Mouse (Mus musculus) lung, embryonic 14.5 days (tissue): ENCODE data around the gene Npw. TPM values are rescaled to one million over a fixed set of nuclear protein-coding genes. Genes with fewer than 3 reads are reported as not detected.

Experiments used
- ATAC-seq: fragments of 200-750 bp; cut with Nextera tagmentation; 2 replicates; pipeline ENCODE4 v1.8.0; 2017; ENCODE audit warnings: mild to moderate bottlenecking, moderate TSS enrichment, moderate library complexity; ENCODE audit not compliant: insufficient read depth
- DNase-seq: peaks from one replicate; pipeline ENCODE4 v3.0.0-alpha.2; 2015
- H3K27ac ChIP-seq: fragments of 300-500 bp; sonication (generic); 2 replicates; pipeline ENCODE4 v1.5.1; 2014; ENCODE audit warnings: low read depth, mild to moderate bottlenecking, moderate library complexity
- H3K27me3 ChIP-seq: fragments of 300-500 bp; sonication (generic); 2 replicates; pipeline ENCODE4 v1.6.1; 2014; ENCODE audit warnings: low read length, control low read depth; ENCODE audit not compliant: insufficient read depth
- H3K36me3 ChIP-seq: fragments of 300-500 bp; sonication (generic); 2 replicates; pipeline ENCODE4 v1.6.1; 2014; ENCODE audit warnings: control low read depth; ENCODE audit not compliant: insufficient read depth
- H3K4me1 ChIP-seq: fragments of 300-500 bp; sonication (generic); 2 replicates; pipeline ENCODE4 v1.6.1; 2014; ENCODE audit warnings: antibody characterized with exemption, control low read depth; ENCODE audit not compliant: insufficient read depth
- H3K4me2 ChIP-seq: fragments of 300-500 bp; sonication (generic); 2 replicates; pipeline ENCODE4 v1.6.1; 2014; ENCODE audit warnings: mild to moderate bottlenecking
- H3K4me3 ChIP-seq: fragments of 300-500 bp; sonication (generic); 2 replicates; pipeline ENCODE4 v1.5.1; 2014; ENCODE audit warnings: low read depth, low read length
- H3K9ac ChIP-seq: fragments of 300-500 bp; sonication (generic); 2 replicates; pipeline ENCODE4 v1.6.1; 2014
- H3K9me3 ChIP-seq: fragments of 300-500 bp; sonication (generic); 2 replicates; pipeline ENCODE4 v1.6.1; 2016; ENCODE audit warnings: low read depth, low read length, control low read depth
- CTCF ChIP-seq: IDR thresholded peaks from 2 replicates; pipeline ENCODE4 v1.5.1; 2016; ENCODE audit warnings: antibody characterized with exemption, low read depth
- WGBS: fragments of 180-500 bp; shearing (Covaris S2); extraction: QIAGEN DNeasy Blood & Tissue Kit; methylation state at CpG from one replicate; pipeline ENCODE4 v1.1.7; 2014; 5-methylcytosine and 5-hydroxymethylcytosine counted together
- polyA plus RNA-seq: library from polyadenylated mRNA; unstranded; fragments of >200 nt; fragmentation: Nextera tagmentation; extraction: Ambion mirVana; gene quantifications from 2 replicates; pipeline ENCODE4 v1.2.1, GENCODE M21; 2014

Npw gene
- polyA plus RNA-seq, 1 experiment from 2014 or later: 1.0 TPM

DNA sequence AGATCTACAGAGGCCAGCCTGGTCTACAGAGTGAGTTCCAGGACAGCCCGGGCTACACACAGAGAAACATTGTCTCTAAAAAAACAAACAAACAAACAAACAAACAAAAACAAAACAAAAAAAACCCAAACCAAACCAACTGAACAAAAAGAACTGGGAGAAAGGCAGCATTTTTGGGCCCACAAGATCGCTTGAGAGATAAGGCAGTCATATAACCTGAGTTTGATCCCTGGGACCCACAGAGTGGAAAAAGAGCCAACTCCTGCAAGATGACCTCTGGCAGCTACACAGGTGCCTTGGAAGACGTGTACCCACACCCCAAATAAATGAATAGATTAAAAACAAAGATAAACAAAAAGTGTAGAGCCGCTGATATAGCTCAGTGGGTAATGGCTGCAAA, 3.3 kb downstream of the Npw start:
- H3K9ac ChIP-seq: no peak overlapping the region
- H3K27me3 ChIP-seq: peaks cover 36% of the 10 kb centered on the region
- no peak overlapping the region for H3K27ac ChIP-seq
- DNase-seq: no peak
- no peak overlapping the region for H3K4me2 ChIP-seq
- H3K4me1 ChIP-seq: peaks cover 8% of the 10 kb centered on the region; the same call in 1 of the 2 replicates
- no peak overlapping the region for H3K4me3 ChIP-seq
- no peaks in the 10 kb centered on the region for H3K36me3 ChIP-seq
- no peak for TF ChIP-seq CTCF
- H3K9me3 ChIP-seq: no peaks in the 10 kb centered on the region
- no peak for ATAC-seq
- 65% methylated on average over 4 of the region's 4 CpGs for WGBS

DNA sequence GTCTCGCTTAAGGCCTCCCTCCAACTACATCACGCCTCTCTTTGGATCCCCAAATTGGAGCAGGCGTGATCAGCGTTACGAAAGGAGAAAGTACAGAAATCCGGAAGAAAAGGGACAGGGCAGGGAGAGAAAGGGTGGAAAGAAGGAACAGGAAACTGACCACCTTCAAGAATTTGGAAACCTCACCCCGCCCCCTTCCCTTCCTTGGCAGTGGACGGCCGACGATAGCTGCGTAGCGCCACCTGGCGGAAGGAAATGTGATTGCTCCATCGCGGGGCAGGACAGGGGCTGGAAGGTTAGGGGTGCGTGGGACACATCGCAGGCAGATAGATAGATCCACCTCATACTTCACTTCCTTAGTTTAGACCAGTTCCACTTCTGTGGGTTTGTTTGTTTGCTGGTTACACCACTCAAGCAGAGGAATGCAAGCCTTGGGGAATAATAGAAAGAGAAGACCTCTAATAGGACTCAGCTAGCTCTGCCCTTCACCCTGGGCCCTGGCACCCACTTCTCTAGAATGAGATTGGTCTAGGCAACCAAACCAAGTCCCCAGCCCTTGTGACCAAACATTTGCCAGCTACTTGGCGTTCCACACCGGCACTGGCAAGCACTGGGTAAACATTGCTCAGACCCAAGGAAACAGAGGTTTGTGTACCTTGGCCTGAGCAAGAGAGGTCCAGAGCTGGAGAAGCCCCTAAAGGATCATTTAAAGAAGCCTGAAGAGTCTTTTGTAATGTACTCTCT, 4.1 kb downstream of the Npw start:
- WGBS: 3% methylated on average over 19 of the region's 19 CpGs
- peak; percentile 97 for TF ChIP-seq CTCF
- ATAC-seq: peak; percentile 48
- H3K9ac ChIP-seq: peak overlapping the region; percentile 34
- H3K9me3 ChIP-seq: no peaks in the 10 kb centered on the region
- peak overlapping the region; percentile 69; the same call in 1 of the 2 replicates for H3K27ac ChIP-seq
- H3K36me3 ChIP-seq: no peaks in the 10 kb centered on the region
- H3K4me3 ChIP-seq: peak overlapping the region; percentile 28
- H3K4me1 ChIP-seq: peaks cover 8% of the 10 kb centered on the region; the same call in 1 of the 2 replicates
- DNase-seq: peak; percentile 94
- H3K4me2 ChIP-seq: peak overlapping the region; percentile 67
- peaks cover 27% of the 10 kb centered on the region for H3K27me3 ChIP-seq

DNA sequence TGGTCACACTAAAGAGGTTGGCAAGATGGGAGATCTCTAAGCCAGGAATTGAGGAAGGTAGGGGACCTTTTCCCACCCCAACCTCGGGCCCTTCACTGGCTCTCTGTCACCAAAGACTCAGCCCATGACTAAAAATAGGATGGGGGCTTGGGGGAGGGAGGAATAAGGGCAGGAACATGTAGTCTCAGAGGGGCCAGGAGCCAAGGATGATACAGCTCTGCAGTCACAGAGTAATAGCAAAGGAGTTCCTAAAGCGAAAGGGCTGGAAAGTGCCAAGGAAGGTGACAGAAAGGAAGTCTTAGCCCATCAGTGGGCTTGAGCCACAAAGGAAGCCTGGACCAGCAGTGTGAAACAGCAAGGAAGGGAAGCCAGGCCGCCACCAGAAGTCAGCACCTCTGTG, 6.4 kb downstream of the Npw start:
- no peak for ATAC-seq
- Histone ChIP-seq H3K9me3 (no peaks in the 10 kb centered on the region), H3K27ac (no peak overlapping the region), H3K4me2 (no peak overlapping the region), H3K9ac (no peak overlapping the region), H3K4me1 (peaks cover 9% of the 10 kb centered on the region; the same call in 1 of the 2 replicates), H3K4me3 (no peak overlapping the region), H3K36me3 (no peaks in the 10 kb centered on the region), H3K27me3 (peaks cover 4% of the 10 kb centered on the region; the same call in 1 of the 2 replicates)
- no peak for TF ChIP-seq CTCF
- no peak for DNase-seq
- 68% methylated on average over 3 of the region's 3 CpGs for WGBS

DNA sequence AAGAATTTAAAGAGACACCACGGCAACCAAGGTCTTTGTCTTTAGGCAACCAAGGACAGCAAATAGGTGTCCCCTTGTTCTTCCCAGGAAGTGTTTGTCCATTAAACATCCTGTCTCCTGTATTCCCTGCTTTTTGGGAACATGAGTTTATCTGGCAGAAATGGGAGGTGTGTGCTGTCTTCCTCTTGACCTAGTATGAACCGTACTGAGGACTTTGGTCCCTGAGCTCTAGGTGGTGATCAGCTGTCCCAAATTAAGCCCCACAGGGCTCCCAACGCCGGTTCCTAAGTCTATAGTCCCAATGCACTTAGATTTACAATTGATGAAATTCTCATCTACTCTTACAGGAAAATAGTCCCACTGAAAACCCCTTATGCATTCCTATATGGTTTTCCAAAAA, 7.5 kb downstream of the Npw start:
- no peak overlapping the region for H3K4me3 ChIP-seq
- 69% methylated on average over 4 of the region's 4 CpGs for WGBS
- TF ChIP-seq CTCF: no peak
- H3K4me1 ChIP-seq: peaks cover 9% of the 10 kb centered on the region; the same call in 1 of the 2 replicates
- no peak overlapping the region for H3K27ac ChIP-seq
- peak overlapping the region; percentile 99 for H3K4me2 ChIP-seq
- H3K9ac ChIP-seq: no peak overlapping the region
- no peak for DNase-seq
- H3K27me3 ChIP-seq: no peaks in the 10 kb centered on the region
- ATAC-seq: no peak
- H3K36me3 ChIP-seq: 0 out of 2 replicates have a peak, but pooled peaks cover 2% of the 10 kb centered on the region
- H3K9me3 ChIP-seq: no peaks in the 10 kb centered on the region

DNA sequence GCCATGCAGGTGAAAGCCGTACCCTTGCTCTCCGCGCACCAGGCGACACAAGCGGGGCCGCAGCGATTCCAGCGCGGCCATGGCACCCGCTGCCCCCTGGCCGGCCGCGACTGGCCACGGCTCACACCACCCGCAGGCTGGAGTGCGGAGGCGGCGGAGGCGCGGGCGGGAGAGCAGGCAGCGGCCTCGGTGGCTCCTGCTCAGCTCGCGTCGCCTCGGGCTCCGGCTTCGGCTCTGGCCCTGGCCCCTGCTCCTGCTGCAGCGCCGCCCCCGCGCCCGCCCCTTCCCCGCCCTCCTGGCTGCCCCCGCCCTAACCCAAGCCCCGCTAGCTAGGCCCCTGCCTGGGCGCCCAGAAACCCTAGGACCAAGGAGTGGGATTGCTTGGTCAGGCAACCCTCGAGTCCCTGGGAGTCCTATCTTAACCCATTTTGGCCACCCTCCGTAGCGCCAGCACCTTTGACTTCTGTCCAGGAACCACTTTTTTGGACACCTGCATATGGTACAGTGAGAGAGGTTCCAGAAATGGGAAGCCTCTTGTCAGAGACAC, 8.1 kb downstream of the Npw start, which contains the start of gene Slc9a3r2:
Gene Slc9a3r2 (minus strand): TSS at position 258 of the 547 bp plus-strand sequence.
- Histone ChIP-seq H3K9me3 (no peaks in the 10 kb centered on the region), H3K9ac (peak within 1 kb of the TSS; percentile 84), H3K27ac (peak within 1 kb of the TSS; percentile 50; the same call in 1 of the 2 replicates), H3K4me2 (peak within 1 kb of the TSS; percentile 99), H3K27me3 (no peaks in the 10 kb centered on the region), H3K4me3 (peak within 1 kb of the TSS; percentile 74), H3K36me3 (0 out of 2 replicates have a peak, but pooled peaks cover 2% of the 10 kb centered on the region), H3K4me1 (peaks cover 9% of the 10 kb centered on the region; the same call in 1 of the 2 replicates)
- DNase-seq: peak; percentile 75
- peak; percentile 79 for ATAC-seq
- no peak for TF ChIP-seq CTCF
- under 1% methylated on average over 41 of the region's 41 CpGs for WGBS

DNA sequence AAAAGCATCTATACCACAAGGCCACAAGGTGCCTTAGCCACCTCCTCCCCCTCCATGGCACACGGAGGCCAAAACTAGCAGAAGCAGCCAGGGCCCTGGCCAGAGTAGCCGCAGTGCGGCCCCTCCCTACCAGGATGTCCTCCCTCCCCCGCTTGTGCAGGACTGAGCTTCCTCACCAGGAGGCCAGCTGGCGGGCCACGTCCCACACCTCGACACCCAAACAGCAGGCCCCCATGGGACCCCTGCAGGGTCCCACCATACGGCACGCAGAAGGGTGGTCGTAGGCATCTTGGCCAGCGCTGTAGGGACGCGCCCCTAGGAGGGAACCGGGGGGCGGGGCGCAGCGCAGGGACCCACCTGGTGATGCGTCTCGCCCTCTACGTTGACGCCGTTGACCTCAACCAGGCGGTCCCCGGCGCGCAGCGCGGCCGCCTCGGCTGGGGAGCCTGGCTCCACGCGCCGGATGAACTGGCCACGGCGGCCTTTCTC, 8.6 kb downstream of the Npw start:
- Histone ChIP-seq H3K27me3 (no peaks in the 10 kb centered on the region), H3K9ac (peak overlapping the region; percentile 84), H3K9me3 (no peaks in the 10 kb centered on the region), H3K4me1 (peaks cover 13% of the 10 kb centered on the region), H3K4me2 (peak overlapping the region; percentile 99), H3K4me3 (peak overlapping the region; percentile 74), H3K27ac (peak overlapping the region; percentile 50; the same call in 1 of the 2 replicates), H3K36me3 (0 out of 2 replicates have a peak, but pooled peaks cover 2% of the 10 kb centered on the region)
- WGBS: under 1% methylated on average over 35 of the region's 35 CpGs
- peak; percentile 47 for ATAC-seq
- TF ChIP-seq CTCF: no peak
- peak; percentile 67 for DNase-seq
